Mouse (Mus musculus) kidney, embryonic 15.5 days (tissue): ENCODE results near the gene Dnajc16. TPM values are rescaled to one million over a fixed set of nuclear protein-coding genes. Genes with fewer than 3 reads are reported as not detected.
A peak's percentile ranks its signal among the peaks of the same experiment; 100 is the strongest.

Experiments
- ATAC-seq: fragments of 200-750 bp; cut with Nextera tagmentation; replicated peaks from 2 replicates; pipeline ENCODE4 v1.8.0; 2017; ENCODE audit warnings: moderate TSS enrichment; ENCODE audit not compliant: low FRiP score
- H3K27ac ChIP-seq: fragments of 300-500 bp; sonication (generic); 2 replicates; pipeline ENCODE4 v1.5.1; 2015; ENCODE audit warnings: mild to moderate bottlenecking, inconsistent platforms
- H3K27me3 ChIP-seq: fragments of 300-500 bp; sonication (generic); 2 replicates; pipeline ENCODE4 v1.6.1; 2015; ENCODE audit warnings: inconsistent platforms
- H3K36me3 ChIP-seq: fragments of 300-500 bp; sonication (generic); 2 replicates; pipeline ENCODE4 v1.6.1; 2015; ENCODE audit warnings: inconsistent platforms
- H3K4me1 ChIP-seq: fragments of 300-500 bp; sonication (generic); 2 replicates; pipeline ENCODE4 v1.6.1; 2015; ENCODE audit warnings: inconsistent platforms
- H3K4me2 ChIP-seq: fragments of 300-500 bp; sonication (generic); 2 replicates; pipeline ENCODE4 v1.6.1; 2015; ENCODE audit warnings: moderate library complexity, mild to moderate bottlenecking, inconsistent platforms
- H3K4me3 ChIP-seq: fragments of 300-500 bp; sonication (generic); replicated peaks from 2 replicates; pipeline ENCODE4 v1.5.1; 2015; ENCODE audit warnings: mild to moderate bottlenecking, inconsistent platforms
- H3K9ac ChIP-seq: fragments of 300-500 bp; sonication (generic); 2 replicates; pipeline ENCODE4 v1.6.1; 2015; ENCODE audit warnings: mild to moderate bottlenecking, inconsistent platforms
- H3K9me3 ChIP-seq: fragments of 300-500 bp; sonication (generic); replicated peaks from 2 replicates; pipeline ENCODE4 v1.6.1; 2016; ENCODE audit warnings: inconsistent platforms
- WGBS: fragments of 180-500 bp; shearing (Covaris S2); methylation state at CpG from one replicate; pipeline ENCODE4 v1.1.7; 2015; ENCODE audit warnings: mixed read lengths; 5-methylcytosine and 5-hydroxymethylcytosine counted together
- polyA plus RNA-seq: library from polyadenylated mRNA; unstranded; fragments of >200 nt; fragmentation: Nextera tagmentation; extraction: Ambion mirVana; gene quantifications from 2 replicates; pipeline ENCODE4 v1.2.1, GENCODE M21; 2015

Dnajc16 gene
- polyA plus RNA-seq, 1 experiment from 2014 or later: 5.2 TPM

DNA sequence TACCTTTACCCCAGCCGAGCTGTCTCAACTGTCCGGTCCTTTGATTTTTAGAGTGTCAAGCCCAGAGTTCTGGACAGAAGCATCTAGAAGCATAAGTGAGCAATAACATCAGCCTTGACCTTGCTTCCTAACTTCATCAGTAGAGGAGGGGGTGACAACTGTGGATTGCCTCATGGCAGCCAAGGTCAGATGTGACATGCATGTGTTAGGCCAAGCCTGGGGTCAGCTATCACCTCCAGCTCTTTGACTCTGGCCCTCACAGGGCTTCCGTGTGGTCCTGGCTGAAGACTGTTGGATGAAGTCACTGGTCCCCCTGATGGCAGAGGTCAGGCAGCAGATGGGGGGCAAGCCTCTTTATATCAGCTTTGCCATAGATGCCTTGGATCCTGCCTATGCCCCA, 33.6 kb downstream of the Dnajc16 start:
- H3K27ac ChIP-seq: no peak overlapping the region
- no peak for ATAC-seq
- peaks cover 11% of the 10 kb centered on the region for H3K36me3 ChIP-seq
- no peak overlapping the region for H3K4me2 ChIP-seq
- no peaks in the 10 kb centered on the region for H3K9me3 ChIP-seq
- WGBS: 90% methylated on average over 3 of the region's 3 CpGs
- no peaks in the 10 kb centered on the region for H3K4me1 ChIP-seq
- H3K9ac ChIP-seq: no peak overlapping the region
- no peak overlapping the region for H3K4me3 ChIP-seq
- no peaks in the 10 kb centered on the region for H3K27me3 ChIP-seq

DNA sequence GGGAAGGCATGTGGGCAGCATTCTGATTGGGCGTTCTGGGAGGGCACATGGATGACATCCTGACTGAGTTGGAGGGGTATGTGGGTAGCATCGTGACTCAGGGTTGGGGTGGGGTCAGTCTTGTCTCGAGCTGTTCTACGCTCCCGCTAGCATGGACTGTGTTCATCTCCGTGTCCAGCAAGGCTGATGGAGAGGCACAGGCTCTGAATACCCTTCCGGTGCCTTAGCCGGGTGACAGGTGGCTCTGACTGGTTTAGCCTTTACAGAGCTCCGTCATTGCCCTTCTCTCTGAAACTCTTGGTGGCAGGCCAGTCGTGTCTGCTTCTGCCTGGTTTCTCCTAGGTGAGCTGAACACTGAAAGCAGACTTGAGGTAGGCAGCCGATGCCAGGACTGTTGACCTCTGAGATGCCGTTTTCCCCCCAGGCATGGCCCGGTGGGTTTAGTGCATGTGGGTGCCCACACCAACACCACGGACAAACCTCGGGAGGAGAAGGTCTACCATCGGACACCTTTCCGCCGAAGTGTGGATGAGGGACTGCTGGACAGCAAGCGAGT, 35.3 kb downstream of the Dnajc16 start:
- Histone ChIP-seq H3K27ac (no peak overlapping the region), H3K4me1 (0 out of 2 replicates have a peak, but pooled peaks cover 3% of the 10 kb centered on the region), H3K36me3 (no peaks in the 10 kb centered on the region), H3K4me3 (no peak overlapping the region), H3K9me3 (no peaks in the 10 kb centered on the region), H3K4me2 (no peak overlapping the region), H3K9ac (no peak overlapping the region), H3K27me3 (no peaks in the 10 kb centered on the region)
- no peak for ATAC-seq
- 89% methylated on average over 19 of the region's 19 CpGs for WGBS

DNA sequence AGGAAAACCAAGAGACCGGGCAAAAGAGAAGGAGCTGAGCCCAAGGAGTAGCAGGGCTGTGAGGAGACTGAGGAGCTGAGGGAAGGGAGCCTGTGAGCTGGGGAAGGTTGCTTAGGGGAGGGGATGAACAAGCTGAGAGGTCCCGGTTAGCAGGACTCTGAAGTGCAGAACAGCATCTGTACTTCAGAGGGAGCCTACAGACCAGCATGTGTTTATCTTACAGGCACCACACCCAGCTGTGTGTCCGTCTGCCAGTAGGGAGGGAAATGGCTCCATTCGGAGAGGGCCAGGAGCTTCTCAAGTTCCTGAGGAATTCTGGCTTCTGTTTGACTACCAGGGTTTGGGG, 38.7 kb downstream of the Dnajc16 start:
- H3K27me3 ChIP-seq: 0 out of 2 replicates have a peak, but pooled peaks cover 3% of the 10 kb centered on the region
- H3K9me3 ChIP-seq: no peaks in the 10 kb centered on the region
- H3K4me3 ChIP-seq: no peak overlapping the region
- H3K4me1 ChIP-seq: peaks cover 5% of the 10 kb centered on the region; the same call in 1 of the 2 replicates
- no peak overlapping the region for H3K4me2 ChIP-seq
- 4% methylated on average over 4 of the region's 4 CpGs for WGBS
- peak; percentile 86 for ATAC-seq
- peak overlapping the region; percentile 13; the same call in 1 of the 2 replicates for H3K27ac ChIP-seq
- no peaks in the 10 kb centered on the region for H3K36me3 ChIP-seq
- H3K9ac ChIP-seq: no peak overlapping the region

DNA sequence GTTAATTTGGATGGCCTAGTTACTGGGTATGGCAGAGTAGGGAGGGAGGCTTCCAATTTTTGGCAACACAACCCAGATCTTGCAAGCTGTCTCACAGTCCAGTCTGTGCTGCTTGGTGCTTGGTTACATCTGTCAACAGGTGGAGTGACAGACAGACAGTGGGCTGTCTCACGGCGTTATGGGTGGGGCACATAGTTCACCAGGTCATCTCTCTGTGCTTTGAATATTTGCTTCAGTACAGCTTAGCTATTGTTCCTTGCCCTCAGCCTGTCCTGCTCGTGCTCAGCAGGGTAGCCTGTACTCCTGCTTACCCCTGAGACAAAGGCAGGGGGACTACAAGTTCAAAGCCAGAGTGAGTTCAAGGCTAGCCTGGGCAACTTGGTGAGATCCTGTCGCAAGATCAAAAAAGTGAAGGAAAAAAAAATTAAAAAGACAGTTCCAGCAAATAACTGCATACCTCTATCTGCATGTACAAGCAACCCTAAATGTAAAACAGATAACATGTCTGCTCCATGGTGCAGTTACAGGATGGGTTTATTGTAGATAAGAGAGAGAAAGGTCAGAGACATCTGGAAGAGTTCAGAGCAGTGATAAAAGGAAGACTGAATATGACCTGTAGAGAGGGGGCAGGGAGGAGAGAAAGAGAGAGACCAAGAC, 39.2 kb downstream of the Dnajc16 start:
- no peak overlapping the region for H3K4me2 ChIP-seq
- ATAC-seq: peak; percentile 83
- H3K4me1 ChIP-seq: peaks cover 10% of the 10 kb centered on the region; the same call in 1 of the 2 replicates
- H3K27ac ChIP-seq: peak overlapping the region; percentile 13; the same call in 1 of the 2 replicates
- 54% methylated on average over 4 of the region's 4 CpGs for WGBS
- H3K9ac ChIP-seq: no peak overlapping the region
- 0 out of 2 replicates have a peak, but pooled peaks cover 8% of the 10 kb centered on the region for H3K27me3 ChIP-seq
- H3K9me3 ChIP-seq: no peaks in the 10 kb centered on the region
- no peaks in the 10 kb centered on the region for H3K36me3 ChIP-seq
- H3K4me3 ChIP-seq: no peak overlapping the region

DNA sequence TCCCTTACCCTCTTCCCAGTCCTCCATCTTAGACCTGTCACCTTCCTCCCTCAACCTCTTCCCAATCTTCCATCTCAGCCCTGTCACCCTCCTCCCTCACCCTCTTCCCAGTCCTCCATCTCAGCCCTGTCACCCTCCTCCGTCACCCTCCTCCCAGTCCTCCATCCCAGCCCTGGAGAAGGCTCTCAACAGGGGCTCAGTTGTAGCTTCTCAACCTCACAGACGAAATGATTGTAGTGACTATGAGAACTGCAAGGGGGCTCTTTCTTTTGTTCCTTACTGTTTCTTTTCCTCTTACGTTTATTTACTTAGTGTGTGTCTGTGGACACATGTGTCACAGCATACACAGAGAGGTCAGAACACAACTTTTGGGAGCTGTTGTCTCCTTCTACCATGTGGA, 39.9 kb downstream of the Dnajc16 start:
- Histone ChIP-seq H3K27me3 (0 out of 2 replicates have a peak, but pooled peaks cover 9% of the 10 kb centered on the region), H3K4me2 (no peak overlapping the region)
- ATAC-seq: no peak

DNA sequence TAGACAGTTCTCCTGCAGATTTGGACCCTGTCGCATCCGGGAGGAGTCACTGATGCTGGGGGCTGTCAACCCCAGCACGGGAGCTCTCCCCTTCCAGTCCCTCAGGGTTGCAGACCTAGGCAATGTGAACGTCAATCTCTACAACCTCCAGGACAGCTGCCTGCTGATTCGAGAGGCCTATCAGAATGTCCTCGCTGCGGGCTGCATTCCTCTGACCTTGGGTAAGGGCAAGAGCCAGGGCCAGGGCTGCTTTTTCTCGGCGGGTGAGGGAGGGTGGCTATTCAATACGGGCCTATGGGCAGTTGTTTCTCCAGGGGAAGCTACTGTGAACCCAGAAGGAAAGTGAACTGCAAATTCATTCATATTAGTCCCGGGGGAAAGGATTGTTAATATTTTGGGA, 41.2 kb downstream of the Dnajc16 start:
- no peaks in the 10 kb centered on the region for H3K9me3 ChIP-seq
- H3K4me1 ChIP-seq: peaks cover 12% of the 10 kb centered on the region; the same call in 1 of the 2 replicates
- no peak for ATAC-seq
- no peak overlapping the region for H3K27ac ChIP-seq
- no peak overlapping the region for H3K4me3 ChIP-seq
- H3K27me3 ChIP-seq: 0 out of 2 replicates have a peak, but pooled peaks cover 9% of the 10 kb centered on the region
- no peak overlapping the region for H3K4me2 ChIP-seq
- 44% methylated on average over 11 of the region's 11 CpGs for WGBS
- H3K36me3 ChIP-seq: no peaks in the 10 kb centered on the region
- no peak overlapping the region for H3K9ac ChIP-seq

More for the DNA sequence above, 39.9 kb downstream of the Dnajc16 start:
- H3K27ac ChIP-seq: no peak overlapping the region
- WGBS: 65% methylated on average over 3 of the region's 3 CpGs
- no peaks in the 10 kb centered on the region for H3K9me3 ChIP-seq
- no peak overlapping the region for H3K4me3 ChIP-seq
- H3K4me1 ChIP-seq: peaks cover 12% of the 10 kb centered on the region; the same call in 1 of the 2 replicates
- H3K36me3 ChIP-seq: no peaks in the 10 kb centered on the region
- no peak overlapping the region for H3K9ac ChIP-seq

DNA sequence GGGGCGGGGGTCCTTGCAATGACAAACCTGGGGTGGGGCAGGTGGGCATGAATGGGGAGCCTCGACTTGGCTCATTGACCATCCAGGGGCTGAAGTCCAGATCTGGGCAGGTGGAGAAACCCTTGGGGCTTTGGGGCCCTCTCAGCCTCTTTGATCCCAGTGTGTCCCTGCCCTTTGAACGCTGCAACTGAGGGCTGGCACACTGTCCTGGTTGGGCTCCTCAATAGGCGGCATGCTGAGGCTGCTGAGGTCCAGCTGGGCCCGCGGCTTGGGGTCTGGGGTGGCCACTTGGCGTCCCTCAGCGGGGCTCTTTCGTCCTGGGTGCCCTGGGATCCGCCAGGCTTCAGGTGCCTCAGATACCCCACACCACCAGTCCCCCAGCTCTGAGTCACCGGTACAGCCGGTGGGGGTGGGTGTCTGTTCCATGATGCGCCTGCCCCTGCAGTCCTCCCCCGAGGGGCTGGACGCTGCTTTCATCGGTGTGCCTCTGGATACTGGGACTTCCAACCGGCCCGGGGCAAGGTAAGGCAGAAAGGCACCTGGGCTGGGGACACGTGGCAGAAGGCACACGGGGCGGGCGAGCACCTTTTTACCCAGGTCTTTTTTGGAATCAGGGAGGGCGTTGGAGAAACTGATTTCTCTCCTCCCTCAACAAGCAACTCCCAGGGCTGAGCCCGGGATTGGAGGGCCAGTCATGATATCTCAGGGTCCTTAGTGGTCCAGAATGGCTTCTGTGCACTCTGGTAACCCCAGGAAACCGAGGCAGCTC, 44.0 kb downstream of the Dnajc16 start, which contains the start of gene Agmat:
Agmat (plus strand) TSS at position 95 of the 769 bp plus-strand sequence.
- no peak within 1 kb of the TSS for H3K27ac ChIP-seq
- no peak for ATAC-seq
- peaks cover 15% of the 10 kb centered on the region for H3K4me1 ChIP-seq
- peak within 1 kb of the TSS; percentile 41 for H3K4me2 ChIP-seq
- H3K27me3 ChIP-seq: 0 out of 2 replicates have a peak, but pooled peaks cover 9% of the 10 kb centered on the region
- H3K36me3 ChIP-seq: no peaks in the 10 kb centered on the region
- H3K9ac ChIP-seq: no peak within 1 kb of the TSS
- H3K9me3 ChIP-seq: no peaks in the 10 kb centered on the region
- H3K4me3 ChIP-seq: no peak within 1 kb of the TSS
- 20% methylated on average over 25 of the region's 25 CpGs for WGBS

- Histone ChIP-seq H3K4me1 (peaks cover 17% of the 10 kb centered on the region), H3K36me3 (no peaks in the 10 kb centered on the region)
These were observed 48.4 kb downstream of the Dnajc16 start for GRCm38 (mm10) chr4:141742381-141742780.

GRCm38 (mm10) chr4:141741856-141742255, 48.9 kb downstream of the Dnajc16 start:
- peak; percentile 92 for ATAC-seq
- Histone ChIP-seq H3K9me3 (no peaks in the 10 kb centered on the region), H3K27ac (peak overlapping the region; percentile 69)

More at GRCm38 (mm10) chr4:141742381-141742780, 48.4 kb downstream of the Dnajc16 start:
- ATAC-seq: no peak
- Histone ChIP-seq H3K4me3 (no peak overlapping the region), H3K4me2 (no peak overlapping the region), H3K9me3 (no peaks in the 10 kb centered on the region), H3K27ac (peak overlapping the region; percentile 69), H3K9ac (no peak overlapping the region), H3K27me3 (0 out of 2 replicates have a peak, but pooled peaks cover 9% of the 10 kb centered on the region)
- WGBS: 88% methylated on average over 4 of the region's 4 CpGs

DNA sequence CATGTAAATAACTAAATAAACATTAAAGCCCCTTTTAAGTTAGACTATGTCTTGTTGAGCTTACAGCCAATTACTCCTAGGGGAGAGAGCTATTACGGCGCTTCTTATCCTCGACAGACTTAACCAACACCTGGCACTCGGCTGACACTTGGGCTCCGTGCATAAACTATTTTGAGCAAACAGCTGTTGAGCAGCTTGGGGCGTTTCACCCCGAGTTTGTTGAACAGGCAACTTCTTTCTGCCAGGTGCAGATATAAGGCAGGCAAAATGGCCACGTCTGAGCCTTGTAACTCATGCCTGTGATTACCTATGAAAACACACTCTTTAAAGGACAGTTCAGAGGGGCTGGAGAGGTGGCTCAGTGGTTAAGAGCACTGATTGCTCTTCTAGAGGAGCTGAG, 52.7 kb downstream of the Dnajc16 start:
- no peak overlapping the region for H3K27ac ChIP-seq
- no peaks in the 10 kb centered on the region for H3K9me3 ChIP-seq
- H3K4me3 ChIP-seq: no peak overlapping the region
- H3K4me1 ChIP-seq: peaks cover 19% of the 10 kb centered on the region
- WGBS: 79% methylated on average over 8 of the region's 8 CpGs
- H3K9ac ChIP-seq: no peak overlapping the region
- no peaks in the 10 kb centered on the region for H3K36me3 ChIP-seq
- no peak overlapping the region for H3K4me2 ChIP-seq
- no peak for ATAC-seq
- no peaks in the 10 kb centered on the region for H3K27me3 ChIP-seq

More at GRCm38 (mm10) chr4:141741856-141742255, 48.9 kb downstream of the Dnajc16 start:
- H3K4me2 ChIP-seq: no peak overlapping the region
- no peaks in the 10 kb centered on the region for H3K36me3 ChIP-seq
- peaks cover 13% of the 10 kb centered on the region for H3K4me1 ChIP-seq
- no peak overlapping the region for H3K9ac ChIP-seq
- WGBS: 44% methylated on average over 9 of the region's 9 CpGs
- no peak overlapping the region for H3K4me3 ChIP-seq
- 0 out of 2 replicates have a peak, but pooled peaks cover 4% of the 10 kb centered on the region for H3K27me3 ChIP-seq

DNA sequence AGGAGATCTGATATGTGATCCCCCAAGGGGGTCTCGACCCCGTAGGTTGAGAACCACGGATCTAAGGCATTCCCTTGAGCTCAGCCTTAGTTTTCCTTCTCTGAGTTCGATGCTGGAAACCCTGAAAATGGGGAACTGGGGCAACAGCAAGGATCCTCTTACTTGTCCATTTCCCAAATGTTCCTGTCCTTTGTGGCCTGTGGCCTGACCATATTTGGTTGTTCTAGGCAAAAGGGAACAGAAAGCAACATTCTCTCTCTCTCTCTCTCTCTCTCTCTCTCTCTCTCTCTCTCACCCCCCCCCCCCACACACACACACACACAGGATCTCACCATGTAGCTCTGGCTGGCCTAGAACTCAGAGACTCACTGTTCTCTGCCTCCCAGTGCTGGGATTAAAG, 53.9 kb downstream of the Dnajc16 start:
- 65% methylated on average over 4 of the region's 4 CpGs for WGBS
- Histone ChIP-seq H3K9me3 (no peaks in the 10 kb centered on the region), H3K4me2 (no peak overlapping the region), H3K9ac (no peak overlapping the region), H3K4me1 (peaks cover 15% of the 10 kb centered on the region), H3K36me3 (no peaks in the 10 kb centered on the region), H3K4me3 (no peak overlapping the region), H3K27ac (no peak overlapping the region), H3K27me3 (no peaks in the 10 kb centered on the region)
- no peak for ATAC-seq

DNA sequence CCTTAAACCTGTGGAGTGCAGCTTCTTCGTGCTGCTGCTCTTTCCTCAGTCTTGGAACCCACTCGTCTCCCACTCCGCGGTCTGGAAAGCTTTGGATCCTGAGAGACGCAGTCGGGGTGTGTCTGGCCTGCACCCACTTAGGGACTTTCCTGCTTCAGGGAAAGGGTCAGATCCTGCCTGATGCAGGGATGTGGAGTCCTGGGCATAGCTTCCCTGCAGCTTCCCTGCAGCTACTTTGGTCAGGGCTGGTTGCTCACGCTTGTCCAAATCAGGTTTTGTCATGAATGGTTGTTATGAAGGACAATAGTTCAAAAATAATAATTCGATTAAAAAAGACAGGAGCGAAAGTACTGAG, 55.5 kb downstream of the Dnajc16 start:
- no peak overlapping the region for H3K27ac ChIP-seq
- H3K36me3 ChIP-seq: no peaks in the 10 kb centered on the region
- 0 out of 2 replicates have a peak overlapping the region, but pooled peaks have one; percentile 35 for H3K9ac ChIP-seq
- H3K4me3 ChIP-seq: peak overlapping the region; percentile 43
- WGBS: 27% methylated on average over 9 of the region's 9 CpGs
- peaks cover 11% of the 10 kb centered on the region for H3K4me1 ChIP-seq
- H3K9me3 ChIP-seq: no peaks in the 10 kb centered on the region
- no peaks in the 10 kb centered on the region for H3K27me3 ChIP-seq
- H3K4me2 ChIP-seq: peak overlapping the region; percentile 65
- ATAC-seq: no peak
